Mouse (Mus musculus): ENCODE results near the gene Slc25a10.

DNA sequence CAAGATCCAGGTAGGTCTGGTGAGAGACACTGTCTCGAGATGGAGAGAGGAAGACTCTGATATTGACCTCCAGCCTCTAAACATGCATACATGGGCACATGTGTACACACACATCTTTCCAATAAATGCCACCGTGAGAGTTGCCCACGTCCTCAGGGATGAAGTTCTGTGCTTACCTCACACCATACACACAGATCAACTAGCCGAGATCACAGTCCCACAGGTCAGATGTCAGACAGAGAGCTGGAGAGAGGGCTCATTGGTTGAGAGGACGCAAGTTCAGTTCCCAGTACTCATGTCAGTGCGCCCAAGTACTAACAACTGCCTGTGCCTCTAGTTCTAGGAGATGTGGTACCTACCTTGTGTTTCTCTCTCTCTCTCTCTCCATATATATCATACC lies 9.4 kb downstream of the Slc25a10 start:
- no peak for TF ChIP-seq CTCF (IDR thresholded peaks at IDR 0.05; ENCODE audit: control insufficient read depth, insufficient read depth, insufficient read length)
- no peak for TF ChIP-seq USF1 (IDR thresholded peaks at IDR 0.05; ENCODE audit: low read depth)
